Mouse (Mus musculus) liver, embryonic 13.5 days (tissue): ENCODE results near the gene Cnot9. TPM values are rescaled to one million over a fixed set of nuclear protein-coding genes. Genes with fewer than 3 reads are reported as not detected.
"Not testable (repeated sequence)": the region's sequence is repeated elsewhere in the genome, so short reads cannot be mapped to it uniquely, and the experiment has no call there.

Experiments used
- ATAC-seq: fragments of 200-750 bp; cut with Nextera tagmentation; 2 replicates; pipeline ENCODE4 v1.8.0; 2017; ENCODE audit warnings: low read depth, mild to moderate bottlenecking, moderate number of reproducible peaks, moderate library complexity
- DNase-seq: peaks from one replicate; pipeline ENCODE4 v3.0.0; 2022
- H3K27ac ChIP-seq: fragments of 300-500 bp; sonication (generic); 2 replicates; pipeline ENCODE4 v1.5.1; 2015; ENCODE audit warnings: moderate library complexity, mild to moderate bottlenecking, inconsistent platforms
- H3K27me3 ChIP-seq: fragments of 300-500 bp; sonication (generic); 2 replicates; pipeline ENCODE4 v1.6.1; 2015; ENCODE audit warnings: mild to moderate bottlenecking, inconsistent platforms
- H3K36me3 ChIP-seq: fragments of 300-500 bp; sonication (generic); 2 replicates; pipeline ENCODE4 v1.6.1; 2015; ENCODE audit warnings: mild to moderate bottlenecking, inconsistent platforms
- H3K4me1 ChIP-seq: fragments of 300-500 bp; sonication (generic); replicated peaks from 2 replicates; pipeline ENCODE4 v1.6.1; 2015; ENCODE audit warnings: inconsistent platforms
- H3K4me2 ChIP-seq: fragments of 300-500 bp; sonication (generic); 2 replicates; pipeline ENCODE4 v1.6.1; 2015; ENCODE audit warnings: inconsistent platforms, mild to moderate bottlenecking, moderate library complexity
- H3K4me3 ChIP-seq: fragments of 300-500 bp; sonication (generic); replicated peaks from 2 replicates; pipeline ENCODE4 v1.5.1; 2015; ENCODE audit warnings: mild to moderate bottlenecking, inconsistent platforms
- H3K9ac ChIP-seq: fragments of 300-500 bp; sonication (generic); 2 replicates; pipeline ENCODE4 v1.6.1; 2015; ENCODE audit warnings: mild to moderate bottlenecking, inconsistent platforms
- H3K9me3 ChIP-seq: fragments of 300-500 bp; sonication (generic); replicated peaks from 2 replicates; pipeline ENCODE4 v1.6.1; 2016; ENCODE audit warnings: inconsistent platforms
- WGBS: fragments of 180-500 bp; shearing (Covaris S2); methylation state at CpG from one replicate; pipeline ENCODE4 v1.1.7; 2015; ENCODE audit not compliant: insufficient replicate concordance; 5-methylcytosine and 5-hydroxymethylcytosine counted together
- polyA plus RNA-seq: library from polyadenylated mRNA; unstranded; fragments of >200 nt; fragmentation: Nextera tagmentation; extraction: Ambion mirVana; gene quantifications from 2 replicates; pipeline ENCODE4 v1.2.1, GENCODE M21; 2015

Cnot9 gene
- 40.6 and 50.6 TPM in 2 replicates for polyA plus RNA-seq

DNA sequence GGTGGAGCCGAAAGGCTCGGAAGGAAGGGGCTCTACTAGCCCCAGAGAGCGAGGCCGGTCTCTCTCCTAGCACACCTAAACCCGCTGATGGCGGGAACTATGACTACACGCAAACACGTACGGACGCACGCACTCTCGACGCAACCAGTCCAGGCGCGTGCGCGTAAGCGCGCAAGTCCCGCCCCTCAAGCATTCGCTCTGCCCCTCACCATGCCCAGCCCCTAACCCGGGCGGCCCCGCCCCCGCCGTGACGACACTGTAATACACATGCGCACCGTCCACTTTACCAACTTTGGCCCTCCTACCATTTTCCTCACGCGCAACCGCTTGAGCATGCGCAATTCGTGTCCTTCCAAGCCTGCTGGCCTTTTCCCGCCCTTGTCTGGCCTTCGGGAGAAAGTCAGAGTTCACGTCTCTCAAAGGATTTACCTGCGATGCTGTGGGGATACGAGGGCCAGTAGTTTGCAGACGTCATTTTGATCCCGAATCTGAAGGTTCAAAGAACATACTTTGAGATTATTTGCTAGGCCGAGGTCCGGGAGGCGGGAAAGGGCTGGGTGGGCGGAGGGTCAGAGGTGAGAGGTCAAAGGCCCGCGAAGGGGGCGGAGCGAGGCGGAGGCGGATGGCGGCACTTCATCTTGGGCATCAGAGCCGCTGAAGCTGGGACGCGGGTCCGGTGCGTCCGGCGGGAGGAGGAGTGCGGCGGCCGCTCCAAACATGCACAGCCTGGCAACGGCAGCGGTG, at the start of gene Cnot9:
Cnot9 (plus strand) TSS at position 338 of the 744 bp plus-strand sequence.
- DNase-seq: peak; percentile 100
- WGBS: under 1% methylated on average over 64 of the region's 64 CpGs
- peak within 1 kb of the TSS; percentile 86 for H3K4me2 ChIP-seq
- ATAC-seq: peak; percentile 97
- H3K9ac ChIP-seq: peak within 1 kb of the TSS; percentile 95
- H3K9me3 ChIP-seq: no peaks in the 10 kb centered on the region
- peaks cover 61% of the 10 kb centered on the region for H3K4me1 ChIP-seq
- peaks cover 8% of the 10 kb centered on the region for H3K36me3 ChIP-seq
- H3K27ac ChIP-seq: peak within 1 kb of the TSS; percentile 94
- H3K4me3 ChIP-seq: peak within 1 kb of the TSS; percentile 89
- H3K27me3 ChIP-seq: no peaks in the 10 kb centered on the region

DNA sequence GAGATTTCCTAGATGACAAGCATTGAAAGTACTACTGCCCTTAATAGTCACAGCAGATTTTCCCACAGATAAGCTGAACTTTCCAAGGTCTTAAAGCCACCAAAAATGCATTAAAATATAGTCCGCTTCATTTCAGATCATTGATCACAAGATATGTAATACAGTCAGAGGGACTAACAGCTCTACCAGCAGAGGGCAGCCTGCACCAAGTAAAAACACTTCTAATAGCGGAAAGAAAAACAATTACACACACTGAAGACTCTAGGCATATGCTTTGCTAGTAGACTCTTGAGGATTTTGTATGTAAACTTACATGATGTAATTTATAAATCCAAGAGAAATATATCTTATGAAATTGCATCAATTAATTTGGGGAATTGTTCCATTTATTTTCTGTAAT, 45.6 kb upstream of the Cnot9 start:
- H3K4me2 ChIP-seq: no peak overlapping the region
- H3K4me1 ChIP-seq: no peaks in the 10 kb centered on the region
- H3K9ac ChIP-seq: no peak overlapping the region
- H3K9me3 ChIP-seq: no peaks in the 10 kb centered on the region
- H3K27me3 ChIP-seq: no peaks in the 10 kb centered on the region
- DNase-seq (no peak), ATAC-seq (no peak)
- no peak overlapping the region for H3K27ac ChIP-seq
- peaks cover 63% of the 10 kb centered on the region for H3K36me3 ChIP-seq
- no peak overlapping the region for H3K4me3 ChIP-seq
- WGBS: 74% methylated on average over 2 of the region's 2 CpGs

DNA sequence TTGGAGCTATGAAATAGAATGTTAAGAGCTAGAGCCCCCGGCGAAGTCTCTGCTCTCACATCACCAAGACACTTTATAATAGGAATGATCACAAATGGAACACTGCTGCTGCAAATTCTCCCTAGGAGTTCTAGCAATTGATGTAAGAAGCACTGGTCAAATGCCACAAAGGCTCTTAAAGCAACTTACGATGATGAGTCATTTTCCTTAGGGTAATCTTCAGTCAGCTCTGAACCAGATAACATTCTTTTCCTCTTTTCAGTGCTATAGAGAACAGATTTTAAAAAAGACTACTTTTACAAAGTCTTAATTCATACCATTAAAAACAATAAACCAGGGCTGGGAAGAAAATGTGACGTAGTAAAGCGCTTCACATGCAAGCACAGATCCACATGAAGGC, 20.1 kb upstream of the Cnot9 start:
- no peak overlapping the region for H3K9ac ChIP-seq

DNA sequence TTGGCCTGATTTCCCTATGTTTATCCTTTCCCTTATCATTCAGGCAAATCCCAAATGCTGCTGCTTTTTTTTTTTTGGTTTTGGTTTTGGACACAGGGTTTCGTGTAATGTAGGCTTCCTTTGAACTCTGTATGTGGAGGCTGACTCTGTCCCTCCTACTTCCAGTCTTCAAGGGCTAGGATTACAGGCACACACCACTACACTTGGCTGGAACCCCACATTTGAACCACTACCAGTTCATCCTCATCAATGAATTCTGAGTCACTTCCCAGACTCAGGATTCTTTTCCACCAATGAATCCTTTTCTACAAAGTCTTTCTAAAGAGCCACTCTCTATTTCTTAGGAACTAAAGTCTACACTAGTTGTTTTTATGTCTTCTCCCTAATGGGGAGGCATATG, 4.8 kb upstream of the Cnot9 start:
- ATAC-seq: no peak
- no peaks in the 10 kb centered on the region for H3K9me3 ChIP-seq
- no peak overlapping the region for H3K4me2 ChIP-seq
- H3K27me3 ChIP-seq: no peaks in the 10 kb centered on the region
- H3K4me1 ChIP-seq: peaks cover 23% of the 10 kb centered on the region
- H3K9ac ChIP-seq: no peak overlapping the region
- H3K4me3 ChIP-seq: no peak overlapping the region
- H3K36me3 ChIP-seq: peaks cover 14% of the 10 kb centered on the region
- H3K27ac ChIP-seq: no peak overlapping the region
- no peak for DNase-seq
- 76% methylated on average over 1 of the region's 1 CpGs for WGBS

More for the DNA sequence above, 20.1 kb upstream of the Cnot9 start:
- H3K27ac ChIP-seq: no peak overlapping the region
- peaks cover 79% of the 10 kb centered on the region for H3K36me3 ChIP-seq
- no peak for DNase-seq
- no peak overlapping the region for H3K4me3 ChIP-seq
- H3K9me3 ChIP-seq: no peaks in the 10 kb centered on the region
- H3K4me1 ChIP-seq: no peaks in the 10 kb centered on the region
- no peak for ATAC-seq
- H3K4me2 ChIP-seq: no peak overlapping the region
- H3K27me3 ChIP-seq: no peaks in the 10 kb centered on the region
- WGBS: 91% methylated on average over 5 of the region's 5 CpGs

DNA sequence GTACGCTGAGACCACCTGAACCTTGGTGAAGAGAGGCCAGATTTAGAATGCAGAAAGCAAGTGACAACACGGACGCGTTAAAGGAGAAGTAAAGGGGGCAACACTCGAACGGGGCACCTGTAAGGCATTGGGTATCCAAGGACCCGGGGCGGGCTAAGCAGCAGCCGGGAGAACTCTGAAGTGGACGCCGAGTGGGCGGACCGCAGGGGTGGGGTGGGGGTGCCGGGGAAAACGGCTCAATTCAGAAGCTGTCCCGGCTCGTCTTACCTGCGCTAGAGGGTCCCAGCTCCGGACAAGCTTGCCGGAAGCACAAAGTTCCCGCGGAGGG, 501 bp upstream of the Cnot9 start:
- under 1% methylated on average over 22 of the region's 22 CpGs for WGBS
- no peaks in the 10 kb centered on the region for H3K9me3 ChIP-seq
- H3K4me3 ChIP-seq: peak overlapping the region; percentile 89
- peaks cover 57% of the 10 kb centered on the region for H3K4me1 ChIP-seq
- H3K27me3 ChIP-seq: no peaks in the 10 kb centered on the region
- DNase-seq (no peak), ATAC-seq (peak; percentile 55; the same call in 1 of the 2 replicates)
- H3K9ac ChIP-seq: peak overlapping the region; percentile 88
- peak overlapping the region; percentile 86 for H3K4me2 ChIP-seq
- peak overlapping the region; percentile 74 for H3K27ac ChIP-seq
- peaks cover 8% of the 10 kb centered on the region for H3K36me3 ChIP-seq

DNA sequence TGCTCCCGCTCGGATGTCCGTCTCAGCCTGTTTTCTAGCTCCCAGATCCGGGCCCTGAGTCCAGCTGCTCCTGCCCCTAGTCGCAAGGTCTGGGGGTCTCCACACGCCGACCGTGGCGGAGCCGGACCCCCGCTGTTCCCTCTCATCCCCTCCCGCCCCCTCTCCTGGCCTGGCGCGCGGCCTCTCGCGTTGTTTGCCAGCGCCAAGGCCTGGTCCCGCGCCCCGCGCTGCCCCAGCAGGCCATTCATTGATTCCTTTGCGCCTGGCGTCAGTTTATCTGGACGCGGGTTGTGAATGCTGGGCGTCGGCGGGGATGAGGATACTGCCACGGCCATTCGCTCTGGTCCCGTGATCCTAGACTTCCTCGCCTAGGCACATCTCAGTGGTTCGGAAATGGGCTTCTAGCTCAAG, 618 bp downstream of the Cnot9 start:
- ATAC-seq (peak; percentile 17), DNase-seq (peak; percentile 65)
- Histone ChIP-seq H3K4me1 (peaks cover 67% of the 10 kb centered on the region), H3K4me2 (peak overlapping the region; percentile 75), H3K36me3 (peaks cover 8% of the 10 kb centered on the region), H3K9me3 (no peaks in the 10 kb centered on the region), H3K27ac (peak overlapping the region; percentile 94), H3K4me3 (peak overlapping the region; percentile 89), H3K27me3 (no peaks in the 10 kb centered on the region), H3K9ac (peak overlapping the region; percentile 95)
- WGBS: under 1% methylated on average over 34 of the region's 34 CpGs

DNA sequence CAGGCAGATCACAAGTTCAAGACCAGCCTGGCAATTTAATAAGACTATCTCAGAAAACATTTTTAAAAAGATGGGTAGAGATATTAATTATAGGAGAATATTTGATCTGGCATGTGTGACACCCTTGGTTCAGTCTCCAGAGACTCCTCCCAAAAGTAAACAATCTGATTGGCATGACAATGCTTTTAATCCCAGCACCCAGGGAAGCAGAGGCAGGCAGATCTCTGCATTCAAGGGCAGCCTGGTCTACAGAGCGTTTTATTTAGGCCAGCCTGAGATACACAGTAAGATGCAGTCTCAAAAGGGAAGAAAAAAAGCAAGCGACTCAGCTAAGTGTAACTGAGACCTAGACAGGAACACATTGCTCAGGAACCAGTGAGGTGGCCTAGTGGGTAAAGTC, 1.9 kb downstream of the Cnot9 start:
- Histone ChIP-seq H3K4me2 (peak overlapping the region; percentile 75), H3K9me3 (no peaks in the 10 kb centered on the region), H3K27me3 (no peaks in the 10 kb centered on the region), H3K36me3 (peaks cover 14% of the 10 kb centered on the region), H3K4me1 (peaks cover 69% of the 10 kb centered on the region), H3K4me3 (peak overlapping the region; percentile 89), H3K9ac (peak overlapping the region; percentile 95), H3K27ac (peak overlapping the region; percentile 94; the same call in 1 of the 2 replicates)
- no peak for ATAC-seq
- WGBS: 66% methylated on average over 2 of the region's 2 CpGs
- no peak for DNase-seq

DNA sequence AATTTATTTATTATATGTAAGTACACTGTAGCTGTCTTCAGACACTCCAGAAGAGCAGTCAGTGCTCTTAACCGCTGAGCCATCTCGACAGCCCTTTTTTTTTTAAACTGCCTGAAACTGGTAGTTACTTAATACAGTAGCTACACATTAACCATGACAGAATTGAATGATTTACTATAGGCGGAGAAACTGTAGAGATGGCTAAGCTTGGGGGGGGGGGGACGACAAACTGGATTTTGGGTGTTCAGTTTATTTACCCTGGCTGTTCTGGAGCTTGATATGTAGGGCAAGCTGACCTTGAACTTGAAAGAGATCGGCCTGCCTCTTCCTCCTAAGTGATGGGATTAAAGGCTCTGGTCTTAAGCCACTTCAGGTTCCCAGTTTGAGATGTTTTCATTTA, 5.4 kb downstream of the Cnot9 start:
- no peak overlapping the region for H3K4me2 ChIP-seq
- WGBS: 80% methylated on average over 5 of the region's 5 CpGs
- no peak for ATAC-seq

DNA sequence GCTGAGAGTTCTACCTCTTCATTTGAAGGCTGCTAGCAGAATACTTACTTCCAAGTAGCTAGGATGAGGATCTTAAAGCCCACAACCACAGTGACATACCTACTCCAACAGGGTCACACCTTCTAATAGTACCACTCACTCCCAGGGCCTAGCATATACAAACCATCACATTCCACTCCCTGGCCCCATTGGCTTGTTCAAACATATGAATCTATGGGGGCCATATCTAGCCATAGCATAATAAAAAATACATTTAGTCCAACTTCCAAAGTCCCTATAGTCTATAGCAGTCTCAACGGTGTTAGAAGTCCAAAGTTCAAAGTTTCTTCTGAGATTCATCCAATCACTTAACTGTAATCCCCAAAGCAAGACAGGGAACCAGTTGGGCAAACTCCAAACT, 7.1 kb downstream of the Cnot9 start:
- not testable (repeated sequence) for H3K4me2 ChIP-seq, H3K9ac ChIP-seq, ATAC-seq, H3K27ac ChIP-seq, DNase-seq, H3K27me3 ChIP-seq, H3K9me3 ChIP-seq, H3K4me3 ChIP-seq
- WGBS: 77% methylated on average over 1 of the region's 1 CpGs
- Histone ChIP-seq H3K36me3 (peaks cover 43% of the 10 kb centered on the region), H3K4me1 (peaks cover 57% of the 10 kb centered on the region)

More for the DNA sequence above, 5.4 kb downstream of the Cnot9 start:
- Histone ChIP-seq H3K9ac (no peak overlapping the region), H3K27me3 (no peaks in the 10 kb centered on the region), H3K4me3 (no peak overlapping the region), H3K4me1 (peaks cover 68% of the 10 kb centered on the region), H3K27ac (no peak overlapping the region), H3K9me3 (no peaks in the 10 kb centered on the region), H3K36me3 (peaks cover 34% of the 10 kb centered on the region)
- no peak for DNase-seq

DNA sequence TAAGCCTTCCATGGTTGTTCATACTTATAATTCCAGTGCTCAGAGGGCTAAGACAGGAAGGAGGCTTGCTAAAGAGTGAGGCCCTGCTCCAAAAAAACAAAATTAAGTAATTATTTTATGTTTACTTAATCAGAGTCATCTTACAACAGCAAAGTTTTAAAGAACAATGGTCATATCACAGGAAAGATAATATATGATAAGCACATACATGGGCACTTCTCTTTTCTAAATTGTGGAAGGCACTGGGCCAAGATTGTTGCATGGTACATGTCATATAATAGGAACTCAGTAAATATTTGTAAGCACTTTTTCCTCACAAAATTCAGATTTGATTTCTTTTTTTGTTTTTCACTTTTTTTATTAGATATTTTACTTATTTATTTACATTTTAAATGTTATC, 14.0 kb downstream of the Cnot9 start:
- no peaks in the 10 kb centered on the region for H3K27me3 ChIP-seq
- H3K9ac ChIP-seq: no peak overlapping the region
- H3K4me1 ChIP-seq: no peaks in the 10 kb centered on the region
- no peak for ATAC-seq
- no peak overlapping the region for H3K4me3 ChIP-seq
- H3K27ac ChIP-seq: no peak overlapping the region
- peaks cover 73% of the 10 kb centered on the region for H3K36me3 ChIP-seq
- no peak for DNase-seq
- no peak overlapping the region for H3K4me2 ChIP-seq
- no peaks in the 10 kb centered on the region for H3K9me3 ChIP-seq

DNA sequence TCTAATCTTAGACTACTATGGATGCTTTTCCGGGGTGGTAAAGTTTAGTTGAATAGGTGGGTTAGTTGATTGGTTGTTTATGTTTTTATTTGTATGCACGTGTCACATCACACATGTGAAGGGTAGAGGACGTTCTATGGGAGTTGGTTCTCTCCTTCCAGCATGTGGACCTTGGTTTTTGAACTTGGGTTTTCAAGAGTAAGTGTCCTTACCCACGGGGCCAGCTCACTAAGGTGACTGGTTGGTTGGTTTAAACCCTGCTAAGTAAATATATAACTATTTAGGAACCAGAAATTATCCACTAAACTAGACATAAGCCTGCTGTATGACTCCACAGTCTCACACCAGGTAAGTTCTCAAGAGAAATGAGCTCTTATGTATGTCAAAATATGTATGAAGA, 18.9 kb downstream of the Cnot9 start:
- Histone ChIP-seq H3K27ac (no peak overlapping the region), H3K4me3 (no peak overlapping the region), H3K4me2 (no peak overlapping the region), H3K36me3 (peaks cover 93% of the 10 kb centered on the region), H3K27me3 (no peaks in the 10 kb centered on the region), H3K9ac (no peak overlapping the region), H3K4me1 (no peaks in the 10 kb centered on the region), H3K9me3 (no peaks in the 10 kb centered on the region)
- 84% methylated on average over 4 of the region's 4 CpGs for WGBS
- ATAC-seq (no peak), DNase-seq (no peak)

DNA sequence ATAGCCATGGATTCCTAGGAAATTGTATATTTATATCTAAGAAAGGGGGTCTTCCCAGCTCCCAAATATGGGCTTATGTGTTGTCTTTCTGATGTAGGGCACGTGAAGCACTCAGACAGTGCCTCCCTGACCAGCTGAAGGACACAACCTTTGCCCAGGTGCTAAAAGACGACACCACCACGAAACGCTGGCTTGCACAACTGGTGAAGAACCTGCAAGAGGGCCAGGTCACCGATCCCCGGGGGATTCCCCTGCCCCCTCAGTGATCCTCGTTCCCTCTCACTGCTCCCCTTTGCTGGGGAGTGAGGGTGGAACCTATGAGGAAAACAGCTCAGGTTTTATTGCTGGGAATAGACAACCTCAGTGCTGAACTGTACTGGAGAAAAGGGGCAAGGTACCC, 22.7 kb downstream of the Cnot9 start:
- no peak for ATAC-seq
- Histone ChIP-seq H3K4me1 (no peaks in the 10 kb centered on the region), H3K4me3 (no peak overlapping the region), H3K27ac (no peak overlapping the region), H3K27me3 (no peaks in the 10 kb centered on the region), H3K9ac (no peak overlapping the region), H3K9me3 (no peaks in the 10 kb centered on the region), H3K4me2 (no peak overlapping the region), H3K36me3 (peaks cover 90% of the 10 kb centered on the region)
- DNase-seq: no peak
- 87% methylated on average over 7 of the region's 7 CpGs for WGBS
